Mouse (Mus musculus) thymus, adult 2 months (tissue): ENCODE data around the gene Abi3. TPM values are rescaled to one million over a fixed set of nuclear protein-coding genes. Genes with fewer than 3 reads are reported as not detected.

Source experiments
- DNase-seq: peaks from one replicate; pipeline ENCODE4 v3.0.0; 2021
- H3K27ac ChIP-seq: fragments of 200-500 bp; 2 replicates; pipeline ENCODE4 v1.5.1; 2012; ENCODE audit warnings: low read length, control low read depth; ENCODE audit not compliant: control insufficient read depth, insufficient read depth
- H3K27me3 ChIP-seq: fragments of 200-500 bp; 2 replicates; pipeline ENCODE4 v1.6.1; 2012; ENCODE audit warnings: mild to moderate bottlenecking, low read length, moderate library complexity, mixed read lengths; ENCODE audit not compliant: control insufficient read depth, insufficient read depth
- H3K36me3 ChIP-seq: fragments of 200-500 bp; 2 replicates; pipeline ENCODE4 v1.6.1; 2012; ENCODE audit warnings: mild to moderate bottlenecking, low read length, moderate library complexity; ENCODE audit not compliant: control insufficient read depth, insufficient read depth
- H3K4me1 ChIP-seq: fragments of 200-500 bp; replicated peaks from 2 replicates; pipeline ENCODE4 v1.6.1; 2012; ENCODE audit warnings: low read length; ENCODE audit not compliant: control insufficient read depth, insufficient read depth
- H3K4me3 ChIP-seq: fragments of 200-500 bp; 2 replicates; pipeline ENCODE4 v1.5.1; 2012; ENCODE audit warnings: mild to moderate bottlenecking, low read length, control low read depth, moderate library complexity; ENCODE audit not compliant: control insufficient read depth, insufficient read depth
- CTCF ChIP-seq: fragments of 200-500 bp; IDR thresholded peaks from 2 replicates; pipeline ENCODE4 v1.5.1; 2012; ENCODE audit warnings: mild to moderate bottlenecking, control low read depth, low read length, moderate library complexity, borderline replicate concordance; ENCODE audit not compliant: control insufficient read depth, poor library complexity, insufficient read depth; ENCODE audit errors: extremely low read depth
- POLR2A ChIP-seq: fragments of 200-500 bp; IDR thresholded peaks from 2 replicates; pipeline ENCODE4 v1.6.1; 2012; ENCODE audit warnings: mild to moderate bottlenecking, low read length, control low read depth, moderate library complexity; ENCODE audit not compliant: control insufficient read depth, poor library complexity, insufficient read depth; ENCODE audit errors: extremely low read depth
- WGBS: fragments of 180-500 bp; shearing (Covaris S2); methylation state at CpG from one replicate; pipeline ENCODE4 v1.1.7; 2018; 5-methylcytosine and 5-hydroxymethylcytosine counted together
- polyA plus RNA-seq: library from polyadenylated mRNA; depleted of rRNA; stranded (reverse); fragments of >200 nt; gene quantifications from 2 replicates; pipeline ENCODE4 v1.2.3, GENCODE M21; 2012

The Abi3 gene
- polyA plus RNA-seq, 1 experiment: 606 TPM

GRCm38 (mm10) chr11:95834742-95835710 is 7.2 kb downstream of the Abi3 start:
- peaks cover 37% of the 10 kb centered on the region for H3K36me3 ChIP-seq
- no peak for TF ChIP-seq CTCF
- no peak for TF ChIP-seq POLR2A
- H3K27ac ChIP-seq: peak overlapping the region; percentile 97
- DNase-seq: peak; percentile 76
- H3K4me3 ChIP-seq: peak overlapping the region; percentile 26
- no peaks in the 10 kb centered on the region for H3K27me3 ChIP-seq
- H3K4me1 ChIP-seq: peaks cover 84% of the 10 kb centered on the region
- WGBS: 2% methylated on average over 15 of the region's 15 CpGs

- no peak; the same call in 1 of the 2 replicates for TF ChIP-seq POLR2A
- TF ChIP-seq CTCF: 0 out of 2 replicates have a peak, but pooled peaks have one; percentile 17
- H3K4me3 ChIP-seq: peak overlapping the region; percentile 54
- peaks cover 89% of the 10 kb centered on the region for H3K4me1 ChIP-seq
- H3K36me3 ChIP-seq: peaks cover 37% of the 10 kb centered on the region
- DNase-seq: peak; percentile 96
- H3K27me3 ChIP-seq: no peaks in the 10 kb centered on the region
- peak overlapping the region; percentile 97 for H3K27ac ChIP-seq
- 3% methylated on average over 22 of the region's 22 CpGs for WGBS
These were observed 8.1 kb downstream of the Abi3 start for GRCm38 (mm10) chr11:95834143-95834667.

GRCm38 (mm10) chr11:95833631-95834142 is 8.6 kb downstream of the Abi3 start:
- Histone ChIP-seq H3K27me3 (no peaks in the 10 kb centered on the region), H3K4me3 (peak overlapping the region; percentile 54), H3K27ac (peak overlapping the region; percentile 97), H3K4me1 (peaks cover 87% of the 10 kb centered on the region), H3K36me3 (peaks cover 37% of the 10 kb centered on the region)
- WGBS: 10% methylated on average over 18 of the region's 18 CpGs
- no peak for TF ChIP-seq CTCF
- peak; percentile 73; the same call in 1 of the 2 replicates for TF ChIP-seq POLR2A
- DNase-seq: peak; percentile 59

GRCm38 (mm10) chr11:95833006-95833570 is 9.2 kb downstream of the Abi3 start:
- WGBS: 41% methylated on average over 8 of the region's 8 CpGs
- Histone ChIP-seq H3K4me3 (peak overlapping the region; percentile 54), H3K4me1 (peaks cover 86% of the 10 kb centered on the region), H3K27ac (peak overlapping the region; percentile 97), H3K36me3 (peaks cover 37% of the 10 kb centered on the region), H3K27me3 (no peaks in the 10 kb centered on the region)
- peak; percentile 67 for DNase-seq
- TF ChIP-seq CTCF (no peak), POLR2A (no peak)

GRCm38 (mm10) chr11:95832129-95833005 is 9.9 kb downstream of the Abi3 start:
- Histone ChIP-seq H3K27me3 (no peaks in the 10 kb centered on the region), H3K27ac (peak overlapping the region; percentile 97), H3K4me1 (peaks cover 85% of the 10 kb centered on the region), H3K36me3 (peaks cover 37% of the 10 kb centered on the region), H3K4me3 (peak overlapping the region; percentile 54)
- WGBS: 85% methylated on average over 18 of the region's 18 CpGs
- no peak for TF ChIP-seq CTCF
- no peak for TF ChIP-seq POLR2A
- DNase-seq: peak; percentile 31
